Mouse (Mus musculus): ENCODE data around the gene Man2b1. TPM values are rescaled to one million over a fixed set of nuclear protein-coding genes. Genes with fewer than 3 reads are reported as not detected.

Man2b1 gene
- total RNA-seq (2023), result 100 to 1,000 TPM; 291 to 306 TPM

DNA sequence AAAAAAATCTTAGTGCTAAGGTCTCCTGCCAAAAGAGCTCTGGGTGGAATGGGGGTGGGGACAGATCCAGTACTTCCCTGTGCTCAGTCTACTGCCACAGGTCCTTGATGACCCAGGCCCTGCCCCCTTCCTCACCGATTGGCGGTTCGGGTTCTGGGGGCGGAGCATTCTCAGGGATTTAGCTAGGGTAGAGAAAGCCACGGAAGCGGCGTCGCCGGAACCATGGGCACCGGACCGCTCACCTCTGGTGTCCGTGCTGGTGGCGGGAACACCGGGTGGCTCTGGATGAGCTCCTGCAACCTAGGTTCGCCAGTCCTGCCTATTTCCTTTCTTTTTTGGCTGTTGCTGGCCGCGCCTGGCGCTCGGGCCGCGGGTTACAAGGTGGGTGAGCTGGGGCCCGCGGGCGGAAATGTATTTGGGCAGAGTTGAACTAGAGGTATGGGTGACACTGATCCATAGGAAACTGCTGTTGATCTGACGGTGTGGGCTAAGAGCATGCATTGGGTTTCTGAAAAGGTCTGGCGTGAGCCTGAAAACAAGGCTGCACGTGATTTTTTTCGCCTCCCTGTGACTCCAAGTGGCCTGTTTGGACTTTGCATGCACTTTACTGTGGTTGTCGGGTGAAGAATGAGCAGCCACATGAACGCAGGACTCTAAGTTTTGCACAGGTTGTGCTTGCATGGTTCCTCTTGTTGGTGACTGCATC lies at the start of gene Man2b1:
Gene Man2b1 (plus strand): TSS at position 163 of the 706 bp plus-strand sequence.

DNA sequence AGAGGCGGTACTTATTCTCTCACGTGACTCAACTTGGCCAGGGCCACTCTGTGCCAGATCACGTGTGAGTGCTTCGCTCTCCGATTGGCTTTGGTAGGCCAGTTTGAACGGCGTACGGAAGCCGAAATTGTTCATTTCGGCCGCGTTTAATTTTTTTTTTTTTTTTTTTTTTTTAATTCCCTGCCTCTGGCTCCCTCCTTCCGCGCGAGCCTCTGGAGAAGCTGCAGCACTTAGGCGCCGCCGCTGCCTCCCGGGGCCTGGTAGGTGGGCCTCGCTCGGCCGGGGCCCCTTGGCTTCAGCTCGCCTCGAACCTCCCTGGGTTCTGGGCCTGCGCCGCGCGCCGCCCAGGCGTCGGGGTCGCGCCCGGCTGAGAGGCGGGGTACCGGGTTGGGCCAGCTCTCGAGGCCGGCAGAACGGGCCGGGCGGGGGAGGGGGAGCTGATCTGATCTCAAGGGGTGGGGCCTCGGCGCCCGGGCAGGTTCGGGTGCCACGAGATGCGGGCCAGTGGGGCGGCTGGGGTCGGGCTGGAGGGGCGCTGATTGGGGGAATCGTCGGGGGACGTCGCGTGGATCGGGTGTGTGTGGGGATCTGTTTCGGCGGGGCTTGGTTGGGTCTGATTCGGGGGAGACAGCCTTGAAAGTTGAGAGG lies 46.2 kb upstream of the Man2b1 start, which contains the start of gene Tnpo2:
Gene Tnpo2 (plus strand): TSS at position 198 of the 648 bp plus-strand sequence.

DNA sequence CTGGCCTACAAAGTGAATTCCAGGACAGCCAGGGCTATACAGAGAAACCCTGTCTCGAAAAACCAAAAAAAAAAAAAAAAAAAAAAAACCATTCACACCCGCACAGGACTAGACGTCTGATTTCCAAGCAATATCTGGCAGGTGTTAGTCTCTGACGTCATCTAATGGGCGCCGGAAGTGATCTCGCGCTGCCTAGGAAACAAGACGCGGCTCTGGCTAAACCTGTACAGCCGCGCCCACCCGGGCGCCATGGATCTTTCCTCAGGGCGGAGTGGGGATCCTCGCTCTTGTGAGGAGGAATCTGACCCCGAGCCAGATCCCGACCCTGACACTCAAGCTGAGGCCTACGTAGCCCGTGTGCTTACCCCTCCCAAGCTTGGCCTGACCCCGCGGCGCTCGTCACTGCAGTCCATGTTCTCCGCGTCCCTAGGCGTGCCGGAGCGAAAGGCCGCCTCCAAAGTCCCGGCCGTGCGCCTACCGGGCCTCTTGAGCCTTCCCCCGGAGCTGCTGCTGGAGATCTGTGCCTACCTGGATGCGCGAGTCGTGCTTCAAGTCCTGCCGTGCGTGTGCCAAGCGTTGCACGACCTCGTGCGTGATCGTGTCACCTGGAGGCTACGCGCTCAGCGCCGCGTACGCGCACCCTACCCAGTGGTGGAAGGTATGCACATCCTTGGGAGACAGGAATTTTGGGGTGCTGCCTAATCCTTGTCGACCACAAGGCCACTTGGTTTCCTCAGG lies 23.0 kb upstream of the Man2b1 start, which contains the start of gene Fbxw9:
Gene Fbxw9 (plus strand): TSS at position 177 of the 738 bp plus-strand sequence.

DNA sequence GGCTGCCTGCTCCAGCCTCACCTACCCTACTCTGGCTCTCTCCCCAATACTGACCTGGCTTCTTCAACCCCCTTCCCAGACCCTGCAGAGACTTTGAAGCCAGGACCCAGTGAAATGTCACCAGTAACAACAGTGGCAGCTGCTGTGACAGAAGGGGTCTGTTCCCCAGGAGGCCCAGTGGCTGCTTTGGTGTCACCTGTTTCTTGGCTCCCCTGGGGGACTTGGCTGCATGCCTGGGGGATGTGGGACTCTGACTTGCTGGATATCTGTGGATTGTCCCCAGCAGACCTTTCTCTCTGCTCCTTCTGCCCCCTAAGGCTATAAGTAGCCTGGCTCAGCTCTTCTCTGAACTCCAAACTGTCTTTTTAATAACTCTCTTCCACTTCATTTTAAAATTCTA lies 15.1 kb upstream of the Man2b1 start, which contains the start of gene Gm5741:
Gene Gm5741 (minus strand): TSS at position 1 of the 400 bp plus-strand sequence.

DNA sequence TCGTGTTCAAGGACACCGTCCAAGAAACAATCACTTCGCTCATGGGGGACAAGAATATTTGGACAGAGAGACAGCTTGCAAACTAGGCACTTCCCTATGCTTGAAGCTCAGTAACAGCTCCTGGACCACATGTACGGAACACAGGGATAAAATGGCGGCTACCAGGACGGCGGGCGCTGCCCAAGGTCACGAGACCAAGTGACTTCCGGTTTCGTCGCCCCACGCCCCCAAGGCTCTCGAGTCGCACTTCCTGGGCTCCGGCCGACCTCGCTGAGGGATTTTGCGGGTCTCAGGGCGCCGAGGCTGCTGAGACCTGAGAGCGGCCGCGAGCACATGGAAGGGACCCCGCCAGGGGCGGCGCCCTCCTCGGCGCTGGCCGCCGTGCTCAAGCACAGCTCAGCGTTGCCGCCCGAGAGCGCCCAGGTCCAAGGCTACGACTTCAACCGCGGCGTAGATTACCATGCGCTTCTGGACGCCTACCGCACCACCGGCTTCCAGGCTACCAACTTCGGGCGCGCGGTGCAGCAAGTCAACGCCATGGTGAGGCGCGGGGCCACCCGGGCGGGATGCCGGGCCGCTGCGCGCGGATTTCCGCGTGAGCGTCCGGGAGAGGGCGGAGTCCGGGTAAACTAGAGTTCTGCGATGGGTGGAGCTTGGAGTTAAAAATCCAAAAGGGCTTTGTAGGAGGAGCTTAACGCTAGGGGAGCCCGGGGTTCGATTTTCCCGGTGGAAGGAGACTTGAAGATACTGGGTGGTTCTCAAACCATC lies 11.4 kb upstream of the Man2b1 start, which contains the start of gene Dhps:
Gene Dhps (plus strand): TSS at position 244 of the 768 bp plus-strand sequence.

DNA sequence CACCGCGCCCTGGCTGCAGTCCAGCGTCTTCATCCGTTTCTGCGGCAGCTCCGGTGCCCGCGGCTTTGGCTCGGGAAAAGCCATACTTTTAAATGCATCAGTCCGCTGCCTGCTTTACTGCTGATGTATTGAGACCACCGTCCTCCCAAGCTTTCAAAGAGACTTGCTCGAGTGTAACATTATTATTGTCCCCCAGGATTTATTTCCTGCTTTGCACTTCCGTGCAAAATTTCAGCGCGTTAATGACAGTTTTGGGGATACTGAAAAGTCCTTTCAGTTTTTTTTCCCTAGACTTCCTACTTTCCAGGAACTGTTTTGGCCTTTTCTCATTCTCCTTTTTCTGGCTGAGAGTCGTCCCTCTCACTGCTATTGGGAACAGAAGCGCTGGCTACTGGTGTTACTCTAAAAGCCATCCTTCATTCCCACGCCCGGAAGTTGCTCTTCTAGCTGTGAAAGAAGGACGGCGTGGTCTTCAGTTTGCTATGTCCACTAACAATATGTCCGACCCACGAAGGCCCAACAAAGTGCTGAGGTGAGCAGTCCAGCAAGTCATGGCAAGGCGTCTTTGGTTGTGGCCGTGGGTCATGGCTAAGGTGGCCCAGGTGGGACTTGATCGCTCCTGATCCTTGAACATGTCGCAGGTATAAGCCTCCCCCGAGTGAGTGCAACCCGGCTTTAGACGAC lies 2.4 kb upstream of the Man2b1 start, which contains the start of gene Wdr83os:
Gene Wdr83os (plus strand): TSS at position 209 of the 684 bp plus-strand sequence.

DNA sequence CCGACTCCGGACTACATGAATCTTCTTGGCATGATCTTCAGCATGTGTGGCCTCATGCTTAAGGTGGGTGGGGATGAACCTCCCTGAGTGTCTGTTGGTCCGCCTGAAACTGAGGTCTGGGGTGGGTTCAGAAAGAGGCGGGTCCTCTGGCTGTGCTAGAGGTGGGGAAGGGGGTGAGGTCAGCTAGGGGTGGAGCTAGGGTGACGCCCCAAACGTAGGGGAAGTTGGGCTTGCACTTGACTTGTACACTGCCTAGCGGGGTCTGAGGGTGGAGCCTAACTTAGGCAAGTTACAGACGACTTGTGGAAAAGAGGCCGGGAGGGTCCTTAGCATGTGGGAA lies 1.9 kb upstream of the Man2b1 start, which contains the start of gene Wdr83:
Gene Wdr83 (minus strand): TSS at position 91 of the 340 bp plus-strand sequence.

DNA sequence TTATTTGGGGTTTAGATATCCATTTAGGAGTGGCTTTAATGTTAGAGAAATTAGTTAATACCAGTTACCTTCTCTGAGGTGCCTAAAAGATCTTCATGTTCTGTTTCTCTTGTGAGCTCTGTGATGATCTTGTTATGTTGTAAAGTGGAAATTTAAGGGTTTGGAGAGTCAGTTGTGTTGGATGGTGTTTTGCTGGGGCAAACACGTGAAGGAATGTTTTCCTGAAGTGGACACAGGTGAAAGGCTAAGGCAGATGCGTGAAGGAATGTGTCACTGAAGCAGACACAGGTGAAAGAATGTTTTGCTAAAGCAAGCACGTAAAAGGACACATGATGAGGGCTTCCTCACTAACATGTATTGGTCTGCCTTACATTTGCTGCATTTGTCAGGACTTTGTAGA lies 39.9 kb downstream of the Man2b1 start, which contains the start of gene Zfp791:
Gene Zfp791 (minus strand): TSS at position 101 of the 400 bp plus-strand sequence.

Other genes starting within 250 kb of the Man2b1 start
- 10 to 100 TPM; 45.1 to 61.6 TPM for gene Rad23a, start 242.6 kb upstream of the Man2b1 start, total RNA-seq (2023)
- 100 to 1,000 TPM; 331 to 384 TPM for gene Calr, start 236.3 kb upstream of the Man2b1 start, total RNA-seq (2023)
- 10 to 100 TPM; 27.1 to 36.2 TPM for gene Farsa, start 226.3 kb upstream of the Man2b1 start, total RNA-seq (2023)
- 10 to 100 TPM; 14.8 to 20.6 TPM for gene Syce2, start 211.2 kb upstream of the Man2b1 start, total RNA-seq (2023)
- gene Gcdh, start 189.3 kb upstream of the Man2b1 start, total RNA-seq (2023), result 10 to 100 TPM in 1 of 2 experiments, 1 to 10 TPM in 1; 9.6 to 11.3 TPM
- gene Klf1, start 181.3 kb upstream of the Man2b1 start, total RNA-seq (2023), result 10 to 100 TPM; 21.1 to 28.8 TPM
- 10 to 100 TPM; 20.0 to 24.8 TPM for gene Dnase2a, start 174.7 kb upstream of the Man2b1 start, total RNA-seq (2023)
- gene Mast1, start 145.9 kb upstream of the Man2b1 start, total RNA-seq (2023), result not detected
- not detected for gene Rtbdn, start 136.3 kb upstream of the Man2b1 start, total RNA-seq (2023)
- not detected for gene Gm49661, start 113.8 kb upstream of the Man2b1 start, total RNA-seq (2023)
- gene Prdx2, start 113.7 kb upstream of the Man2b1 start, total RNA-seq (2023), result 100 to 1,000 TPM; 117 to 203 TPM
- 10 to 100 TPM; 35.2 to 37.9 TPM for gene Rnaseh2a, start 113.5 kb upstream of the Man2b1 start, total RNA-seq (2023)
- gene Junb, start 104.6 kb upstream of the Man2b1 start, total RNA-seq (2023), result 1,000 to 10,000 TPM; 1,182 to 1,374 TPM
- gene Hook2, start 92.7 kb upstream of the Man2b1 start, total RNA-seq (2023), result 1 to 10 TPM in 1 of 2 experiments, under 1 TPM in 1; 0.83 to 1.1 TPM
- gene Best2, start 68.7 kb upstream of the Man2b1 start, total RNA-seq (2023), result not detected
- gene Asna1, start 58.0 kb upstream of the Man2b1 start, total RNA-seq (2023), result 10 to 100 TPM; 56.3 to 62.0 TPM
- 100 to 1,000 TPM; 154 TPM for gene Trir, start 56.4 kb upstream of the Man2b1 start, total RNA-seq (2023)
- gene Tnpo2, start 46.4 kb upstream of the Man2b1 start, total RNA-seq (2023), result 10 to 100 TPM; 34.3 to 53.0 TPM
- gene Fbxw9, start 23.2 kb upstream of the Man2b1 start, total RNA-seq (2023), result 1 to 10 TPM; 4.8 to 6.4 TPM
- gene Gm5741, start 15.3 kb upstream of the Man2b1 start, total RNA-seq (2023), result not detected
- 10 to 100 TPM; 35.8 to 38.4 TPM for gene Dhps, start 11.5 kb upstream of the Man2b1 start, total RNA-seq (2023)
- 10 to 100 TPM; 36.7 TPM for gene Wdr83os, start 2.5 kb upstream of the Man2b1 start, total RNA-seq (2023)
- gene Wdr83, start 2.0 kb upstream of the Man2b1 start, total RNA-seq (2023), result 10 to 100 TPM; 12.1 to 19.5 TPM
- not detected for gene Zfp791, start 39.8 kb downstream of the Man2b1 start, total RNA-seq (2023)
- gene Cks1brt, start 68.7 kb downstream of the Man2b1 start, total RNA-seq (2023), result not detected
- gene Olfr371, start 142.7 kb downstream of the Man2b1 start, total RNA-seq (2023), result not detected
- gene Orc6, start 216.4 kb downstream of the Man2b1 start, total RNA-seq (2023), result 10 to 100 TPM; 34.6 to 37.2 TPM
- gene Vps35, start 216.5 kb downstream of the Man2b1 start, total RNA-seq (2023), result 10 to 100 TPM; 79.6 to 80.3 TPM

Measured in neutrophil, adult 83 days (primary cell).